Mouse (Mus musculus): ENCODE measurements around the gene Tmem132c.
"Not testable (repeated sequence)": the region's sequence is repeated elsewhere in the genome, so short reads cannot be mapped to it uniquely, and the experiment has no call there.

Tmem132c gene

GRCm38 (mm10) chr5:127346364-127346763 lies 104.8 kb downstream of the Tmem132c start:
- DNase-seq = no peak

- DNase-seq = peak in 1 of 2 experiments; percentile 39
Measured at GRCm38 (mm10) chr5:127347053-127347748, 105.6 kb downstream of the Tmem132c start.

- DNase-seq = peak; percentile 76 to 90
Measured at GRCm38 (mm10) chr5:127349221-127350065, 107.8 kb downstream of the Tmem132c start.

GRCm38 (mm10) chr5:127353002-127353401 lies 111.4 kb downstream of the Tmem132c start:
- peak; percentile 43 to 58 for DNase-seq

GRCm38 (mm10) chr5:127355836-127356235 lies 114.2 kb downstream of the Tmem132c start:
- DNase-seq = peak; percentile 61 to 69

- DNase-seq = not testable (repeated sequence)
Measured at GRCm38 (mm10) chr5:127357878-127358277, 116.3 kb downstream of the Tmem132c start.

- no peak for DNase-seq
Measured at GRCm38 (mm10) chr5:127361145-127361544, 119.5 kb downstream of the Tmem132c start.

GRCm38 (mm10) chr5:127365061-127365460 lies 123.5 kb downstream of the Tmem132c start:
- peak; percentile 36 to 39 for DNase-seq

- DNase-seq = no peak
Measured at GRCm38 (mm10) chr5:127368191-127368590, 126.6 kb downstream of the Tmem132c start.

- DNase-seq = peak in 1 of 2 experiments; percentile 1
Measured at GRCm38 (mm10) chr5:127369812-127370211, 128.2 kb downstream of the Tmem132c start.

GRCm38 (mm10) chr5:127370503-127370902 lies 128.9 kb downstream of the Tmem132c start:
- peak in 1 of 2 experiments; percentile 0 for DNase-seq

GRCm38 (mm10) chr5:127374251-127374650 lies 132.6 kb downstream of the Tmem132c start:
- DNase-seq = no peak

GRCm38 (mm10) chr5:127375654-127376053 lies 134.0 kb downstream of the Tmem132c start:
- DNase-seq = no peak

GRCm38 (mm10) chr5:127378521-127378920 lies 136.9 kb downstream of the Tmem132c start:
- no peak for DNase-seq

GRCm38 (mm10) chr5:127379351-127379750 lies 137.7 kb downstream of the Tmem132c start:
- peak; percentile 68 to 81 for DNase-seq

- DNase-seq = peak; percentile 43 to 64
Measured at GRCm38 (mm10) chr5:127381216-127381615, 139.6 kb downstream of the Tmem132c start.

- no peak for DNase-seq
Measured at GRCm38 (mm10) chr5:127382571-127382970, 141.0 kb downstream of the Tmem132c start.

- no peak for DNase-seq
Measured at GRCm38 (mm10) chr5:127391187-127391586, 149.6 kb downstream of the Tmem132c start.

- no peak for DNase-seq
Measured at GRCm38 (mm10) chr5:127396889-127397288, 155.3 kb downstream of the Tmem132c start.

- no peak for DNase-seq
Measured at GRCm38 (mm10) chr5:127398010-127398409, 156.4 kb downstream of the Tmem132c start.

- peak; percentile 75 to 76 for DNase-seq
Measured at GRCm38 (mm10) chr5:127405391-127406000, 163.9 kb downstream of the Tmem132c start.

GRCm38 (mm10) chr5:127406014-127406655 lies 164.5 kb downstream of the Tmem132c start:
- DNase-seq = no peak

GRCm38 (mm10) chr5:127416536-127416935 lies 174.9 kb downstream of the Tmem132c start:
- peak; percentile 53 to 67 for DNase-seq

Data from cerebellum, adult 18-20 months (tissue).